Mouse (Mus musculus) ovary, postnatal 36 days (tissue): Measurements from ENCODE around the gene Cdk20.
A peak's percentile ranks its signal among the peaks of the same experiment; 100 is the strongest.
"Not testable (repeated sequence)": the region's sequence is repeated elsewhere in the genome, so short reads cannot be mapped to it uniquely, and the experiment has no call there.

Source experiments
- DNase-seq: peaks from one replicate; pipeline ENCODE4 v3.0.0; 2022; ENCODE audit warnings: low spot score, mixed read lengths

The Cdk20 gene

DNA sequence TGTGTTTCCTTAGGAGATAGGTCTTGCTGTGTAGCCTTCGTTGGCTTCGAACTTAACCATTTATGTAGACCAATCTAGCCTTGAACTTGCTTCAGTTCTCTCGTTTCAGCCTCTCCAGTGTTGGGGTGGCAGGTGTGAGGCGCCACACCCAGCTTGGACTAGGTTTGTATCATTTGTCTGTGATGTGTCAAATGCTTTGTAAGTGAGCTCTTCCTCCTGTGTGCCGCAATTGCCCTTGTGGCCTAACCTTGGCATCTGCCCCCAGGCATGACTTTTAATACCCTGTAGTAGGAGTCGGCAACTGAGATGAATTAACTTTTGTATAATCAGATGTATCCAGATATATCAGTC lies 9.5 kb upstream of the Cdk20 start:
- DNase-seq: no peak

DNA sequence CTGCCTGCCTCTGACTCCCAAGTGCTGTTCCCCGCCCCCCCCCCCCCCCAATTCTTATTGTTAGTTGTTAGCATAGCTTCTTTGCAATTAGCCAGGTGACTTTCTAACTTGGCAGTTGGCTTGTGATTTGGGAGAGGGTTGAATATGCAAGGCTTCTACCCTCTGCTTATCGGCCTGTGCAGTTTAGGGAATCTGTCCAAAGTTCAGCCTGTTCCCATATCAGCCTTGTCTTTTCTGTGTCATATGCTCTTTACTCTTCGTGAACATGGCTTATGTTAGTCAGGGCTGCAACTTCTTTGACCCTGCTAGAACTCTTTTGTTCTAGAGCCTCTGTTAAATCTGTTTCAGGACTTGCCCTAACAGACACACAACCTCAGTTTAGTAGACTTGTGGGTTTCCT lies 7.8 kb upstream of the Cdk20 start:
- DNase-seq: no peak

DNA sequence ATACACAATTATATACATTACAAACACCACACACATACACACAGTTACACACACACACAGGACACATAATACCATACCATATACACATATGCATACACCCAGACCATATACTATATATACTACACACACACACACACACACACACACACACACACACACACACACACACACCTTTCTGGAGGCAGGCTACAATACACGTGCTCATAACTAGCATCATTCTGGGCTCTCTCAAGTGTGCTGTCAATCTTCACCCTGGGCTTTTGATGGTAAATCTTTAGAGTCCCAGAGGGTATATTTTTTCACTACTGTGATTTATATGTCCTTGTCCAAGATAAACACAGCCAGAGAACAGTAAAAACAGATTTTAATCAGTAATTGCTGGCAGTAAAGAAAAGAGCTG lies 6.8 kb upstream of the Cdk20 start:
- DNase-seq: no peak

DNA sequence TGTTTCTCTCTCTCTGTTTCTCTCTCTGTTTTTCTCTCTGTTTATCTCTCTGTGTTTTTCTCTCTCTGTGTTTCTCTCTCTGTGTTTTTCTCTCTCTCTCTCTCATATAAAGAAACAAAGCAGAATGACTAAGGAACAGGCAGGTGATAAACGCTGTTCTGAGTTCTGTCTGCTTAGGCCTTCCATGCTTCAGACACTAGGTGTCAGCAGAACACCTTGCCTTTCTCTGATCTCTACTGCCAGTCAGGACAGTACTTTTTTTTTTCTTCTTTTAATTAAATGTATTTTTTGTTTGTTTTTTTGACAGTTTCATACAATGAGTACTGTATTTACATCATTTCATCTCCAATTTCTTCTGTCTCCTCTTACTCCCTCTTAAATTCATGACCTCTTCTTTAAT lies 2.8 kb upstream of the Cdk20 start:
- no peak for DNase-seq

DNA sequence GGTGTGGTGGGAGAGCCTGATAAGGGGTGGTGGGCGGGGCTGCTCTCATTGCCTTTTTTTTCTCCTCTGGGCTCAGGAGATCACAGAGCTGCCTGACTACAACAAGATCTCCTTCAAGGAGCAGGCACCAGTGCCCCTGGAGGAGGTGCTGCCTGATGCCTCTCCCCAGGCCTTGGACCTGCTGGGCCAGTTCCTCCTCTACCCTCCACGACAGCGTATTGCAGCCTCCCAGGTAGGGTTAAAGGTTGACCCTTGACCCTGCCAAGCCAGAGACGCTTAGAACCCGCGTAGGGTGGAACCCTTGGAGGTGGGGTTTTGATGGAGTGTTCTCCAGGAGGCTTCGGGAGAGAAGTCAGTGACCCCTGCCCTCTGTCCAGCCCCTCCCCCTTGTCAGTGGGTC lies 5.7 kb downstream of the Cdk20 start:
- DNase-seq: no peak

DNA sequence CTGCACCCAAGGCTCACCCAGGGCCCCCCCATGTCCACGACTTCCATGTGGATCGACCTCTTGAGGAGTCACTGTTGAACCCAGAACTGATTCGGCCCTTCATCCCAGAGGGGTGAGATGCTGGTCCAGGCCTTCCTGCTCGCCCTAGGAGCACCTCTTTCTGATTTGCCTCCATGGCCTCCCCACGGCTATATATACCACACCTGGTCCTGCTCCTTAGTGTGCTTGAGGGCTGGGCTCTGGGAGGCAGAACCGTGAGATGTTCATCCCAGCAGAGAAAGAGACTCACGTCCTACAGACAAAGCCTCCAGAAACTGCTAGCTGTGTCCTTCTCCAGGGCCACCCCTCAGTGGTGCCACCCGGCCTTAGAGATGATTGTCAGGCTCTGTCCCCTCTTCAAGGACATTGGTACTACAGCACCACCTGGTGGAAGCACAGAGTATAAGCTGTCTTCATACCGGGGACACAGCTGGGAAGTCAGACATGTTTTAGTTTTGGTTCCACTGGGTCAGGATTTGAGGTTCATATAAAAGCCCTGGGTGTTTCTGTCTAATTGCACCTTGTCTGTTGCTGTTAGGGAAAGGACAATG lies 6.8 kb downstream of the Cdk20 start:
- DNase-seq: peak; percentile 49

DNA sequence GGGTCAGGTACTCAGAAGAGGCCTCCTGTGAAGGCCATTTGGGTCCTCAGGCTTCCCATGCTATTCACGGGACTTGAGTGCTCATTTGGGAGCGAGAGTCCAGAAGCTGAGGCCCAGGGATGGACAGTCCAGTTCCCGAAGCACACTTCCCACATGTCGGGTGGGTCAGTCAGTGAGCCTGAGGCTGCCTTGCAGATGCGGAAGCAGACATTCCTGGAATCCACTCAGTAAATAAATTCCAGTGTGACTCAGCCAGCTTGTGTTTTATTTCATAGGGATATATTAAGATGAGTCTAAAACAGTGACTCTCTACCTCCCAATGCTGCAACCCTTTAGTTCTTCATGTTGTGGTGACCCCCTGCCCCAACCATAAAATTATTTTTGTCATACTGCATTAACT lies 7.4 kb downstream of the Cdk20 start:
- DNase-seq: no peak

DNA sequence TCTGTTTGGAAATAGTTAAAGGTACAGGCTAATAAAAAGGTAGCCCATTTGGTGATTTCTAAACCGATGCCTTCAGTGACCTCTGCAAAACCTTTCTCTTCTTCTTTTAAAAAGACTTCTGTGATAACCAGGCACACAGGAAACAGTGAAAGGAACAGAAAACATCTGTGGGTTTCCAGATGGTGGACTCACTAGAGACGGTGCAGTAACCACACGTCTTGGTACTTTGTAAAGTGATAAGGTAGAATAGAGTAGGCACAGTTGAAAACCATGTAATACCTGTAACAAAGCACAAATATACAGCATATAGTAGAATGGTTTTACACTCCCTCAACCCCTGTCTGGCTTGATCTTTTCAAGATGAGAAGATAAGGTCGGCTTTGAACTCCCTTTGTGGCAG lies 8.5 kb downstream of the Cdk20 start:
- no peak for DNase-seq

DNA sequence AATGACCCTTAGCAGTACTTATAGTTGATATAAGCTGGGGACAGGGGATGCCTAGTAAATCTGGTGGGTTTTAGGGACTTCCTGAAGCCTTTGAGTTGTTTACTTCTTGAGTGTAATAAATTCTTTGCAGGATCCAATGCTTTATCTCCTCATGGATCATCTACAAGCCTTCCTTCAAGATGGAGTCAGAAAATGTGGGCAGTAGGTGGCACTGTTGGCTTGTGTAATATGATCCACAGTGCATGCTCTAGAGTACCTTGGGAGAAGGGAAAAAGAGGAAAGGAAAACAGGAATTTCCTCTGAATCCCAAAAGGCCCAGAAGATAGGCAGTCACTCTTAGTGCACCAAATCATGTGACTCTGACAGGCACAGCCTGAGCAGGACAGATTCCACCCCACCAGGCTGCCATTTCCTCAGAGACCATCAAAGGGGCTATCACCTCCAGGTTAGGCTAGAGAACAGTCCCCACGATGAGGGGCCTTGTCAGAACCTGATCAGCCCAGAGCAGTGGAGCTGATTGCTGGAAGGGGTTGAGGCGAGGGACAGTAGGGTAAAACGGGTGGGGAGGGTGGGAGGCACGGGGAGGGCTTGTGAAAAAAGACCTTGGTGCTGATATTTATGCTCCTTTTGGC lies 11.3 kb downstream of the Cdk20 start:
- peak; percentile 29 for DNase-seq

DNA sequence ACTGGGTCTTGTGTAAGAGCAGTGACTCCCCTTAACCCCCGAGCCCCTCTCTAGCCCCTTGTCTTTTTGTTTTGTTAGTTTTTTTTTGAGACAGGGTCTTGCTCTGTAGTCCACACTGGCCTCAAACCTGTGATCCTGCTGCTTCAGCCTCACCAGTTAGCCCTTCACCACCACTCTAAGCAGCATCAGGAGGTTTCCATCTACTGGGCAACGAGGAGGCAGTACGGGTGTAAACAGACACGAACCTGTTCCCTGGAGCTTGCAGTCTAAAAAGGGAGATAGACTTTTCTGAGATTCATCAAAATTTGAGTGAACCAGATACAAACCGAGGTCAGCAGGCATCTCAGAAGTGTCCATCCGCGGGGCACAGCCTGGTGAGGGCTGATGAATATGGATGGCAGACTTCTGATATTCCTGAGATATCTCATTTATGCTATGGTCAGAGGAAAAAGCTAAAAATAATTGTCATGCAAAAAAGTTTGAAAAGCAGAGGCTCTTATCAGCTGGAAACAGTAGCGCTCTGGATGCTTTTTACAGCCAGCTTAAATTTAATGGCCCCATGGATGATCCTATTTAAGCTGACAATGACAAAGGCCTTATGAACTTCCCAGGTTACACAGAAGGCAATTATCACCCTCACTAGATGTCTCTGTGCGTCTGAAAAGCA lies 13.3 kb downstream of the Cdk20 start:
- no peak for DNase-seq

DNA sequence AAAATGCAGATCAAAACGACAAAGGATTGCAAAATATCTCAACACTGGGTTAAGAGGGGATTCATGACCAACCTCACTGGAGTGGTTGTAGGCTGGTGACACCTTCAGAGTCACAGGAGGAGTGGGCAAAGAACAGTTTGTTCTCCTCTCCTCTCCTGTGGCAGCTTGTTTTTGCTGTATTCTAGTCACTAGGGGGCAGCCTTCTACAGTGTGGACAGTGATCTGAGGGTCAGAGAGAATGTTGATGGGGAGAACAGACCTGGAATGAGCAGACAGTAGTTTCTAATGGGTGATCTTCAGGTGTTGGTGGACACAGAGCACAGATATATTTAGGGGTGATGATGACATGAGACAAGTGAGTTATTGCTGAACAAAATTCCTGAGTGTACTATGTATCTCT lies 15.8 kb downstream of the Cdk20 start:
- no peak for DNase-seq

DNA sequence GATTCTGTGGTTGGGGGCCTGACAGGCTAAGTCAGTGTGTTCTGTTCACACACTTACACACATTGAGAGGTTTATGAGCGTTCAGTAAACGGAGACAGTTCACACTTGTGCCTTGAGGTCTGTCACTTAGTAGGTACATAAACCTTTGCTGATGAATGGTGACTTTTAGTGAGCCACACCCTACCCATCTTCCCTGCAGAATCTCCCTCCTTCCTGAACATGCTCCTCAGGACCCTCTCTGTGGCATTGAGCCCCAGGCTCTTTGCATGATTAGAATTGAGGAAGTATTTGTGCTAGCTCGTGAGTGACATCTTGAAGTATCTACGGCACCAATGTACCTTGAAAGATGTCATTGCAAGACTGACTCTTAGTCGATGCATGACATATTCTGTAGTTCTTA lies 16.6 kb downstream of the Cdk20 start:
- no peak for DNase-seq

DNA sequence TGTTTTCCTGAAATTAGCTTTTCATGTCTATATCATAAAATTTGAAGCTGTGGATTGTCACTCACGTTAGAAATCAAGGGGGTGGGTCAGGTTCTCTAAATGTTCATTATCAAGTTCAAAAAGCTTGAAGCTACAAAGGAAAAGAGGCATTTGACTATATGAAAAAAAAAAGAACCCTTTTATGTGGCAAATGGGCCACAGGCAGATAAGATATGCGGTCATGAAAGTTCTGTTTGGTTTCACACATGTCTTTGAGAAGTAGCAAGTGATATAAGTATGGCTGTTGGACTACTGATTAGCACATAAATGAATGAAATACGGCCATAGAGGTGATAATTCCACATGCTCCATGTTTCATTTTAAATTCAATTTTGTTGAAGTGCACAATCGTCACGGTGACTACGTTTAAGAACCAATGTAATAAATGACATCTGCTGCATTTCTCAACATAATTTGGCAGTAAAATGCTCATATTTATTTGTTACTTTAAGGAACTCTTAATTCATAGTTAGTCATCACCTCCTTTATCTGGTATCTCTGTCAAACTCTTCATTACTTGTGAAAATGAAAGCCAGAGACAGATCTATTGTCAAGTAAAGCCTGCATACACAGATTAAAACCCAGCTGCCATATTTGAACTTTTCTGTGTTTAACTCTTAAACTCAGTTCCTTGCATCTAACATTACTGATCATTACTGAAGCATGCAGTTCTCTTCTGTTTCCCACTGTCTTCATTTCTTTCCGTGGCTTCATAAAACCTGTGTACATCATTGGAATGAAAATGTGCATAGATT lies 18.1 kb downstream of the Cdk20 start:
- DNase-seq: no peak

DNA sequence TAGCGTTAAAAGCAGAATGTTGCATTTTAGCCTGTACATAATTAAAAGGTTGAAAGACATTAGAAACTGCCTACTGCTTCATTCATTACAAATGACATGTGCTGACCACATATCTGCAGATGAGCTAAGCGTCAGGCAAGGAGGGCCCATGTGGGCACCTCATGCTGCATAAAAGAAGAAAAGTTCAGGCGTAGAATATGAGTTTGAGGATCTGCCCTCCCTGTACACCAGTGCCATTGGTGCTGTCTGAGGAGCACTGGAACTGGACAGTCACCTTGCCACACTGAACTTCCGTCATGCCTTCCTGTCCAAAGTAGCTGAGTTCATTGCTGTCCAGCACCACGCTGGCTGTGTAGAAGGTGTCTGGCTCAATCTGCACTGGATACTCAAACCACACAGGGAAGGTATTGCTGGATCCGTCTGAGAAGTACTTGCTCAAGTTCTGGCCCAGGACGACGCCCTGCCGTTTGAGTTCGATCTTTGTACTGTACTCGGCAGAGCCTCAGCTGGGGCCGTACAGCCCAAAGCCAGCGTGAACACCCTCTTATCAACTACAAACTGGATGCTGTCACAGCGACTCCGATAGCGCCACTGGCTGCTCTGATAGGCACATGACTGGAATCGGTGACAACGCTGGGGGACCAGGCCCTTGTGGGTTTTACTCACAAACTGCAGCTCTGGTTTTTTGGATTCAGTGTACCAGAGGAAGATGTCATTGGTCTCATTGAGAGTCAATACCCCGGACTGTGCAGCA lies 25.3 kb downstream of the Cdk20 start:
- not testable (repeated sequence) for DNase-seq

DNA sequence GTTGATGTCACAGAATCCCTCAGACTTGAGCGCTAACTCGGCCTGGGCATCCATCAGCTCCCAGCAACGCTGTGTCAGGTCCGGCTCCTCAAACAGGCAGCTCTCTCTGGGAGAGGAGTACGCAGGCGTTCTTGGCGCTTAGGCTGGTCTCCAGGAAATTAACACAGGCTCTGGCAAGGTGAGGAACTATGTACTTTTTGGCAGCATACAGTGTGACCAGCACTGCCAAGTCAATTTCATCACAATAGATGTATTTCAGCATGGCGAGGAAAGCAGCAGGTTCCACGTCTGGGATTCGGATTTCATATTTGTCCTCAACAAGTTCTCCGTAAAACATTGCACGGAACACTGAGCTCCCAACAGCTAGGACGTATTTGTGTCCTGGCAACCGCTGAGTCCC lies 26.1 kb downstream of the Cdk20 start:
- DNase-seq: no peak

DNA sequence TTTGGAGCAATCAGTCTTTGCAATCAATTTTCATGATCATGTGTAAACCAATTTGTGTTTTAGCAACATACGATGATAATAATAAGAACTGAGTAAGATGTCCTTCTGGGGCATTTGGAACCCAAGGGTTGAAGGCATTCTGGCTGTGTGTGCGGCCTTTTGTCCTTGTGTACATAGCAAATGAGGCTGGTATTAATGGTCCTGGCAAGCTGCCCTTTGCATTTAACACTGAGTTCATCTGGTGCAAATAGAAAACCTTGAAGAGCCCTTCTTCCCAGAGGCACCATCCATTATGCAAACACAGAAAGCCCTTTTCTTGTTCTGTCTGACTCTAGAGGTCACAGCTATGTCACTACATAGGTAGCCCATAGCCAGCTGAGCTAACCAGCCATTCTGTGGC lies 30.5 kb downstream of the Cdk20 start:
- DNase-seq: no peak

DNA sequence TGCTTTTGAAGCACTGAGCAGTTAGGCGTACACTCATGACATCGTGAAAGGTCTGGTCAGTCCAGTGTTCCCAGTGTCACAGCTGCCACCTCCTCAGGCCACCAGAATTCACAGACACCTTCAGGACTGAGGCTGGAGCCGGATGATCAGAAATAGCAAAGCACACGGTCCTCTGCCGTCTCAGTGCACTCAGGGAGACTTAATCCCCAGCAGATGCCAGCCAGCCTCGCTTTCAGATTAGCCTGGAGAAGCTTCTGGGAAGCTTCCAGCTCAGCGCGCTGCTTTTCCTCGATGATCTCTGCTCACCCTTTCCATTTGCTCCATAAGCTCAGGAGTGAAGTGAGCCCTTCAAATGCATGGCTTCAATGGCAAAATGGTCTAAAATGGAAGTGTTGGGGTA lies 33.1 kb downstream of the Cdk20 start:
- DNase-seq: no peak

DNA sequence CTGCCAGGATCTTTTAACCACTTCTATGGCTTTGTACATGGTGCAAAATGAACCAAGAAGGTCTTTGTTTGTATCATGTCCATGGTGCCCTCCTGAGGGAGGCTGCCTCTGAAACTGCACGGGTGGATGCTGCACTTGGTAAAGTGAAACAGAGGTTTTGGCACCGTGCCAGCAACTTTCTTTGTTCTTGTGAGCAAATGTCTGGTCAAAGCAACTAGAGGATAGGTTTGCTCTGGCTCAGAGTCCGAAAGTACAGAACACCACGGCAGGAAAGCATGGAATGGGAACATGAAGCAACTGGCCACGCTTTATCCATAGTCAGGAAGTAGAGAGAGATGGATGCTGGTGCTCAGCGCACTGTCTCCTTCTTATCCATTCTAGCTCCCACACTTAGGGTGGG lies 35.8 kb downstream of the Cdk20 start:
- DNase-seq: no peak

DNA sequence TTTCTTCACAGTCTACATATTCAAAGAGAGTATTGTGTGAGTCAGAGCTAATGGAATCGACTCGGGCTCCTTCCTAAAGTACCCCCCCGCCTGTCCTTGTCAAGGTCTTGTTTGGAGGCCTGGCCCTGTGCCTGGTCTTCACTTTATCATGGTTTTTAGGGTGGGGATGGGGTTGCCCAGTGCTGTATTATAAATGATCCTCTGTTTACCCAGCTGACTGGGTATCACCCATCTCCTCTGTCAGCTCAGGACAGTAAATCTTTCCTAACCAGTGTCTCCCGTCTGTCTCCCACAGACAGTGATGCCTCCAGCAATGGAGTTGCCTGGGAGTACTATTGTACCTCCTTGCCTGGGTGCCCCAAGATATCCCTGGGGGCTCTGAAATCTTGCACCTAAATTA lies 45.9 kb downstream of the Cdk20 start:
- DNase-seq: peak; percentile 55

DNA sequence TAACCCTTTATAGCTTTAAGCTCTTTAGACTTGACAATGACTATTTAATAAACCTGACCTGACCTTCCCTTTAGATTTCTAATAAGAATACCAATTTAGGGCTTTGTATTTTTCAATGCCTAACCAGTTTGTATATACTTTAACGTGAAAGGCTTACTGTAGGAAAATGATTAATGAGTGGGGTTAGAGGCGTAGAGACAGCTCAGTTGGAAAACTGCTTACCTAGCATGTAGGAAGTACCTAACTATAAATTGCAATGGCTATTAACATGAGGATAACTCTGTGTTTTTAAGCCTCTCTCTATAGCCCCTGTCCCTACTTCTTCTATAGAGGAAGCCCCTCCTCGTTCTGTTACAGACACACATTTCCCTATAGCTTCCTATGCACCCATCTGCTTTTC lies 47.8 kb downstream of the Cdk20 start:
- DNase-seq: no peak

DNA sequence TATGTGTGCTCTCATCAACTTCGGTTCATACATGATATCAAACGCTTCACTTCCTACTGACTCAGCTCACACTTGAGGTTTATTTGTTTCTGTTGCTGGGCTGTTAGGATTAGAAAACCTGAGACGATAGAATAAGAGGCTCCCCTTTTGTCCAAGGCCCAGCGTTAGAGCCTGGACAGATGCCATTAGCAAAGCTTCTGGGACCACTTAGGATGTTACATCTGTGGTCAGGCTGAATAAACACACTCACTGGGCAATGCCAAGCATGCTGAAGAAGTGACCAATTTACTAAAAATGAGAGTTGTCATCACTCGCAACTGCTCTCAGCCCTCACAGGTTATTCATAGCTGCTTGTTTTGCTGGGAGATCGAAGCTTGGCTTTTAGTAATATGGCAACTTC lies 57.8 kb downstream of the Cdk20 start:
- DNase-seq: no peak
